Mouse (Mus musculus): ENCODE data around the gene Ccdc9b.

DNA sequence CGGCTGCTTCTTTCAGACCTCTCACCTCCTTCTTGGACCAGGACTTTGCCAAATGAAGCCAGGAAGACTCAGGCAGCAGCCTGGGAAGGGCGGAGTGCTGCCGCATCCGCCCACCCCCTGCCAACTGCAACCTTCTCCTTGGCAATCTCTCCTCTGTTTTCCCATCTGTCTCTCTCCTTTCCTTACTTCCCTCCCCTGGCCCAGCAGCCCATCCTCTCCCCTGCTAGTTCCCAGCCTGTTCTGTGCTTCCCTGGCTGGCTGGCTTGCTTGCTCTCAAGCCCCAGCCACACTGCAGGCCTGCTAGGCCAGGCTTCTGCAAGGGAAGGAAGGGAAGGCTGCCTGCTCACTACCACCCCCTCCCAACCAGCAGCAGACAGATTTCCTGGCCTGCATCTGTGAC is 13.4 kb upstream of the Ccdc9b start:
- no peak for TF ChIP-seq MXI1 (IDR thresholded peaks at IDR 0.05; ENCODE audit: low read depth, low read length)
- TF ChIP-seq TCF12 (IDR thresholded peaks at IDR 0.05; ENCODE audit: low read depth, low read length) = no peak
- TF ChIP-seq CTCF (conservative IDR thresholded peaks at IDR 0.05 in 1 of 2, IDR thresholded peaks at IDR 0.05 in 1 of 2; ENCODE audit: low read depth in 2 of 2, low read length in 2 of 2) = no peak
- no peak for TF ChIP-seq USF2 (conservative IDR thresholded peaks at IDR 0.05; ENCODE audit: low read depth, low read length)
- TF ChIP-seq ZKSCAN1 (IDR thresholded peaks at IDR 0.05; ENCODE audit: borderline replicate concordance, low read depth, low read length) = no peak
- TF ChIP-seq MYC (IDR thresholded peaks at IDR 0.05; ENCODE audit: low read depth, low read length) = no peak
- TF ChIP-seq HCFC1 (IDR thresholded peaks at IDR 0.05; ENCODE audit: low read depth, low read length) = no peak
- no peak for TF ChIP-seq MAFK (IDR thresholded peaks at IDR 0.05; ENCODE audit: insufficient replicate concordance, low read length)
- TF ChIP-seq POLR2A (IDR thresholded peaks at IDR 0.05; ENCODE audit: low read depth, low read length) = no peak
- no peak for TF ChIP-seq ELF1 (IDR thresholded peaks at IDR 0.05; ENCODE audit: low read depth, low read length)
- no peak for TF ChIP-seq ZMIZ1 (IDR thresholded peaks at IDR 0.05; ENCODE audit: low read depth, low read length)
- TF ChIP-seq E2F4 (IDR thresholded peaks at IDR 0.05; ENCODE audit: insufficient replicate concordance, low read depth, low read length) = no peak

All from CH12.LX (cell line).